Mouse (Mus musculus): ENCODE results near the gene Cit.
"Not testable (repeated sequence)": the region's sequence is repeated elsewhere in the genome, so short reads cannot be mapped to it uniquely, and the experiment has no call there.

Cit gene

DNA sequence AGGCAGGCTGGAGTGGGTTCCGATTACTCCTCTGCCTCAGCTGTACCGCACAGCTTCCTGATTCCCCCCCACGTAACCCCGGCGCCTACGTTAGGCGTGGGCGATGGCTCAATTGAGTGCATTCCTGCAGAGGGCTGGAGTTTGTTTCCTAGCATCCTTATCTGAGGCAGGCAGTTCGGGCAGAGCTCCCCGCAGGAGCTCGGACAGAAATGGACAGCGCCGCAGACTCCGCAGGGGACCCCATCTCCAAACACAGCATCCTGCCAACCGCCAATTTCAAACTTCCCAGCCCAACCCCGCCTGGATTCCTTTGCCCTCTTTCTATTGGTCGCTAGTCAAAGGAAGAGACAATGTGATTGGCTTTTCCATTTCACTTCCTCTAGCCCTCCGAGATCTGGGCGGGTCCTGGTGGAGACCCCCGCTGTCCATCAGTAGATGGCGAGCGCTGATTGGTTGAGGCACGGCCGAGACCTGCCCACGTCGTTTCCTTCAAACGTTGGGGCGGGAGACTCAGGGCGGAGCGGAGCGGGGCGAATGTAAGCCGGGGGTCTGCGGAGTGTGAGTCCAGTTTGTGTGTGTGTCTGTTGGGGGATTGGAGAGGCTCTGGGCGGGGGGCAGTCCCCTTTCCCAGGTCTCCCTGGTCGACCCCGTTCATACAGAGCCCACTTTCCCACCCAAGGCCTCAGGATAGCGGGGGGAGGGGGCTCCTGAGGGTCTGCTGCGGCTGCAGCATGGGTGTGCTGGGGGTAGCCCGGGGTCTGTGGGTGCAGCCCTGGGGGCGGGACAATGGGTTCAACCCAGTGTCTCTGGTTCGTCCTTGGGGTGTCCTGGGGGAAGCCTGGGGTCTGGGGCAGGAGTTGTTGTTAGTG lies at the start of gene Cit:
Gene Cit (plus strand): TSS at position 513 of the 869 bp plus-strand sequence.
- peak; percentile 85 for DNase-seq (ENCODE audit: low read depth, low spot score)

DNA sequence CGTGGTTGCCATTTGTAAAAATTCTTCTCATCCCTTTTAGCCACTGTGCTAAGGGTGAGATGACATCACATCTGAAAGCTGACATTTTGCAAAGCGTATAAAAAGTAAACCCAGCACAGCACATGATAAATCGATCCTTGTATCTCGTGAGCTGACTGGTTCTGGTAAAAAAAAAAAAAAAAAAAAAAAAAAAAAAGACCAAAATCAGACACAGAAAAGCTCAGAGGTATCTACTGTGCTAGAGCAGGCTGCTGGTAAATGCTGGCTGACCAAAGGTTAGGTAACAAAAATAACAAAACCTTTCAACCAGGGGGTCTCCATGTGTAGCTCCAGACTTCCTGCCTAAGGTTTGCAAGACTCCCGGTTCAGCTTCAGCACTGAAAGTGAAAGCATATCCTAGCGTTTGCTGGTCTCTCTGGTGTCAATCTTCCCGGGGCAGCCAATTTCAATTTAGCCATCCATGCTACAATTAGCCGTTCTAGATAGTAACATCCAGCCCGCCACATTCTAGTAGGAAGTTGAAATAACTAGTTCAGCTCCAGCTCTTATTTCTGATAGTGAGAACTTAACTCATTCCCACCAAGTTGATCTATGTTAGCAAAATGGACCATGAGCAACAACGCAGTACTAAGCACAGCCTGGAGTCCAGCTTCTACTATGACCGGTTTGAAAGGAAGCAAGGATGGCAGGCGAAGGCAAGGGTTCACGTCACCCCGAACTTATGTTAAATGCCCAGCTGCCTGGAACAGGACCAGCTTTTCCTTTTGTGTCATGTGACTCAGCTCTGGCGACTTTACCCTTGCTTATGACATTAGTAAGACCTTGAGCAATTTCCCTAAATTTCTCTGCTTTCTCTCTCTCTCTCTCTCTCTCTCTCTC lies 45.8 kb upstream of the Cit start:
- no peak for DNase-seq (ENCODE audit: low read depth, low spot score)

DNA sequence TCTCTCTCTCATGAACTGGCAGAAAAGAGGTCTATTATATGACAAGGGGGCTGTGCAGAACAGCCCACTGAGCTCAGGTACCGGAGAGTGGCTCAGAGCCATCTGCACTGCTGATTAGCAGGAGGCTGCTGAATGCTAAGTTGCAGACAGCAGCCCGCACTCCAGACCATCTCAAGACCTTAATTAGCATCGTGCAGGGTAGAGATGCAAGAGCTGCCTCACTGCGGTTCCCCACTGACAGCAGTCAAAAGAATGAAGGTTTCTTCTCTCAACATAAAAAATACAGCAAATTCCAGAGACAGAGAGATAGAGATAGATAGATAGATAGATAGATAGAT lies 45.2 kb upstream of the Cit start:
- DNase-seq (ENCODE audit: low read depth, low spot score): no peak

DNA sequence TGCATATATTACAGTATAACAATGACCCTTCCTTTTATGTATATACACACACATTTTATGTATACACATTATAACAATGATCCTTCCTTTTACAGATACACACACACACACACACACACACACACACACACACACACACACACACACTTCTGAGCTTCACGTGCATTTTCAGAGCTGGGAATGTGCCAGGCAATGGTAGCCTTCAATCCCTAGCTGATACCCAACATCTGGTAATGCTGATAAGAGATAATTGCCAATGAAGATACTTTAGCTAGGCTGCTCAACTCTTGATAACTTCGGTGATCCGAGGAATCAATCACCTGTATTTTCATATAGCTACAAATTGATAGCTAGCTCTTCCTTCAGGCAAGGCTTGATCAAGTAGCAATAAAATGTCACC lies 32.8 kb upstream of the Cit start:
- no peak for DNase-seq (ENCODE audit: low read depth, low spot score)

DNA sequence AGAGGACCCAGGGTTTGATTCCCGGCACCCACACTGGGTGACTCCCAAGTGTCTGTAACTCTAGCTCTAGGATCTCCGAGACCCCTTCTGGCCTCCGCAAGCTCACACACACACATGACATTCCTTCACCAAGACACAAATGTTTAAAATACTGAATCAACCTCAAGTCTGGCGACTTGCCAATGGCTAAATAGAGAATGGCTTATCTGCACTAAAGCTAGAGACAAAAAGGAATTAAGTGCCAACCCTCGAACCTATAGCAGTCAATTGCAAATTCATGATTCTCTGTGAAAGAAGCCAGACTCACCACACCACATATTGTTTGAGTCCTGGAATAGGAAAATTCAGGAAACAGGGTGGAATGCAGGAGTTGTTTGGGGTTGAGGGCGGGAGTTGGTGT lies 28.1 kb upstream of the Cit start:
- DNase-seq (ENCODE audit: low read depth, low spot score): no peak

DNA sequence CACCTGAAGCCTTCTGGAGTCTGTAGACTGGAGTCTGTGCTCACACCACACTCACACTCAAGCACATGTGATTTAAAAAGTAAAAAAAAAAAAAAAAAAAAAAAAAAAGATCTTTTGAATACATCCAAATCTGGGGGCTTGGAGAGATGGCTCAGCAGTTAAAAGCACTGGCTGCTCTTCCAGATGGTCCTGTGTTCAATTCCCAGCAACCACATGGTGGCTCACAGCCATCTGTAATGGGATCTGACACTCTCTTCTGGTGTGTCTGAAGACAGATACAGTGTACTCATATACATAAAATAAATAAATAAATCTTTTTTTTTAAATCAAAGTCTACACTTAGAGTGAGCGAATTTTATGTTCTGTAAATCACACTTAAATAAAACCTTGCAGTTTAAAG lies 27.4 kb upstream of the Cit start:
- not testable (repeated sequence) for DNase-seq (ENCODE audit: low read depth, low spot score)

DNA sequence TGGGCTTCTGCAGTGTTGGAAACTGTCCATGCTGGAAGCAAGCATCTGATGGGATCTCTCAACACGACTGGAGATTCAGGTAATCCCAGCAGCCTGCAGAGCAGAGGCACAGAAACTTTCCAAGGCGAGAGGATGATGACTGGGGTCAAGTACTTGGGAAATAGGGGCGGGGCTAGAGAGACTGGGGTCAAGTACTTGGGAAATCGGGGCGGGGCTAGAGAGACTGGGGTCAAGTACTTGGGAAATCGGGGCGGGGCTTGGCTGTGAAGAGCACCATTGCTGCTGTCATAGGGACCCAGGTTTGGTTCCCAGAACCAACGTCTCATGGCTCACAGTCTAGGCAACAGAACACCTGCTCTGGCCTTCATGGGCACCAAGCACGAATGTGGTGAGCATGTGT lies 25.1 kb upstream of the Cit start:
- no peak for DNase-seq (ENCODE audit: low read depth, low spot score)

DNA sequence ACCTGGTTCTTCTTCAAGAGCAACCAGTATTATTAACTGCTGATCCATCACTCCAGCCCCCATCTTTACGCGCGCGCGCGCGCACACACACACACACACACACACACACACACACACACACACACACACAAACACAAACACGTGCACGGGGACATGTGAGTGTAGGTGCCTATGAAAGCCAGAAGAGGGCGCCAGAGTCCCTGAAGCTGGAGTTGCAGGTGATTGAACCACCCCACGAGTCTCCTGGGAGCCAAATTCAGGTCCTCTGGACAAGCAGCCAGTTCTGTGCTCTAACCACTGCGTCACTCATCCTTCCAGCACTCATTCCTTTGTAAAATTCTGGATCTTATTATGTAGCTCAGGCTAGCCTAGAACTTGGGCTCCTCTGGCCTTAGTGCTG lies 23.9 kb upstream of the Cit start:
- DNase-seq (ENCODE audit: low read depth, low spot score): no peak

DNA sequence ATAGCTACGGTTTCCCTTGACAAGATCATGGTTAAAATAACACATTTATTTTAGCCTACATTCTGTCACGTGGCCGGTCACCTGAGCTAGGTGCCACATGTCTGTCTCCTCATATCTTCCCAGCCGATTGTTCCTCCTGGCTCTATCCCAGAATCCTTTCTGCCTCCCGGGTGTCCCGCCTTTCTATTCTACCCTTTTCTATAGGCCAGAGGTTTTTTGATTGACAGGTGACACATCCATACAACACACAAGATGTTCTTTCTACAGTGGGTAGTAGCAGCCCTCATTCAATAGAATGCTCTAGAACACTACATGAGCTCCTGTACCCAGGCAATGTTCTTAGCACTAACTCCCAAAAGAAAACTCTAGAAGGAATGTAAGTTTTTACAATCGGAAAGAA lies 23.2 kb upstream of the Cit start:
- DNase-seq (ENCODE audit: low read depth, low spot score): no peak

DNA sequence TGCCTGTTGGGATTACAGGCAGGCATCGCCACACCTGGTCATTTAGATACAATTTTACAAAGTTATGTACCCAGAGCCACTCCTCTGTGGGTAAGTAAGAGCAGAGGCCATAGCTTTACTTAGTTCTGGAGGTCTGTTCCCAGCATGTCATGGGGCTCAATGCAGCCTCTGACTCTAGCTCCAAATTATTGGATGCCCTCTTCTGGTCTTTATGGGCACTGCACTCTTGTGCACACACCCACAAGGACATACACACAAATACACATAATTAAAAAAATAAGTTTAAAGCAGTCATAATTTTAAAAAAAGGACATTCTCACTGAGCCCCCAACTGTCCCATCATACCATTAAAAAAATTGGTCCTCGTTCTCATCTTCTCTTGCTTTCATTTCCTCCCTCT lies 12.3 kb upstream of the Cit start:
- no peak for DNase-seq (ENCODE audit: low read depth, low spot score)

DNA sequence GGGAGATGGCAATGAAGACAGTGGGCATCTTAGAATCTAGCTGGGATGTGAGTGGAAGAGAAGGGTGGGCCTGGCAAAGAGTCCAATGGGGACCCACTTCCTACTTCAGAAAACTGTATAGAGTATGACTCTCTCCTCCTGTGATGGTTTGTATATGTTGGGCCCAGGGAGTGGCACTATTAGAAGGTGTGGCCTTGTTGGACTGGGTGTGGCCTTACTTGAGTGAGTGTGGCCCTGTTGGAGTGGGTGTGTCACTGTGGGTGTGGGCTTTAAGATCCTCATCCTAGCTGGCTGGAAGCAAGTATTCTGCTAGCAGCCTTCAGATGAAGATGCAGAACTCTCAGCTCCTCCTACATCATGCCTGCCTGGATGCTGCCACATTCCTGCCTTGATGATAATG lies 11.3 kb upstream of the Cit start:
- not testable (repeated sequence) for DNase-seq (ENCODE audit: low read depth, low spot score)

DNA sequence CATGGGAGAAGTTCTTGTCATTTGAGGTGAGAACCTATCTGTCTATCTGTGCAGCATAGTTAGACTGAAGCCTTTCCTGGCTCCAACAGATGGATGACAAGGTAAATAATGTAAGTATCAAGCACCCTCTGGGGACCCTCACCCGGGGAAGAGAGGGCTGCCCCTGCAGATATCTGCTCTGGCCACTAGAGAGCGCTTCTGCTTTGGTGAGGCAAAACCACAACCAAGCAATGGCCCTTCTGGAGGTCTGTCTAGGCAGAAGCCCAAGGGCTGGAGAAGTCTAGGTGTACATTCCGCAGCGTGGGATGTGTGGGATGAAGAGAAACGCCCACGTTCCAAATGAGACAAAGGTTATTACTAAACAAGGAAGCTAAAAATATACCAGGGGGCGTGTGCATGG lies 9.8 kb upstream of the Cit start:
- DNase-seq (ENCODE audit: low read depth, low spot score): no peak

DNA sequence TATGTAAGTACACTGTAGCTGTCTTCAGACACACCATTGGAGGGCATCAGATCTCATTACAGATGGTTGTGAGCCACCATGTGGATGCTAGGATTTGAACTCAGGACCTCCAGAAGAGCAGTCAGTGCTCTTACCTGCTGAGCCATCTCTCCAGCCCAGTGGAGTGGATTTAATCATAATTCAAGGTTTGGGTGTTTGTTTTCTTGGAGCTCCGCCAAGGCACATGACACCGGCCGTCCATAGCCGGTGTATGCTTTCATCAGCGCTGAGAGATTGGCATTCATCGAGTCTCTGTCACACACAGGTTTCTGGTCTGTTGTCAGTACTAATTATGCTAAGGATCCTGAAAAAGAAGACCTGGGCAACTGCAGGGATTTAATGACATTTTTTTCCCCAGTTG lies 7.0 kb upstream of the Cit start:
- no peak for DNase-seq (ENCODE audit: low read depth, low spot score)

DNA sequence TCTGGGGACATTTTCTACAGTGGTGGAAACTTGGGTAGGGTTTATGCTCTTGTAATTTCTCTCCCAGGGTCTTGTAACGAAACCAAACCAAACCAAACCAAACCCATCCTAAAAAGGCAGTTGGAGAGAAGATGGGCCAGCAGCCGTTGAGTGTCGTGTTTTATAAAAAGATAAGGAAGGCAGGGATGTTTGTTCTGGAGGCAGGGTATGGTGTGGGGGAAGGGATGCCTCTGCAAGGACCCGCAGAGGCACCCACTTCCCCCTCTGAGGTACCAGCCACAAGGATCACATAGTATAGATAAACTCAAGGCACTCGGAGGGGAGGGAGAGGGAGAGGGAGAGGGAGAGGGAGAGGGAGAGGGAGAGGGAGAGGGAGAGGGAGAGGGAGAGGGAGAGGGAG lies 4.6 kb upstream of the Cit start:
- no peak for DNase-seq (ENCODE audit: low read depth, low spot score)

DNA sequence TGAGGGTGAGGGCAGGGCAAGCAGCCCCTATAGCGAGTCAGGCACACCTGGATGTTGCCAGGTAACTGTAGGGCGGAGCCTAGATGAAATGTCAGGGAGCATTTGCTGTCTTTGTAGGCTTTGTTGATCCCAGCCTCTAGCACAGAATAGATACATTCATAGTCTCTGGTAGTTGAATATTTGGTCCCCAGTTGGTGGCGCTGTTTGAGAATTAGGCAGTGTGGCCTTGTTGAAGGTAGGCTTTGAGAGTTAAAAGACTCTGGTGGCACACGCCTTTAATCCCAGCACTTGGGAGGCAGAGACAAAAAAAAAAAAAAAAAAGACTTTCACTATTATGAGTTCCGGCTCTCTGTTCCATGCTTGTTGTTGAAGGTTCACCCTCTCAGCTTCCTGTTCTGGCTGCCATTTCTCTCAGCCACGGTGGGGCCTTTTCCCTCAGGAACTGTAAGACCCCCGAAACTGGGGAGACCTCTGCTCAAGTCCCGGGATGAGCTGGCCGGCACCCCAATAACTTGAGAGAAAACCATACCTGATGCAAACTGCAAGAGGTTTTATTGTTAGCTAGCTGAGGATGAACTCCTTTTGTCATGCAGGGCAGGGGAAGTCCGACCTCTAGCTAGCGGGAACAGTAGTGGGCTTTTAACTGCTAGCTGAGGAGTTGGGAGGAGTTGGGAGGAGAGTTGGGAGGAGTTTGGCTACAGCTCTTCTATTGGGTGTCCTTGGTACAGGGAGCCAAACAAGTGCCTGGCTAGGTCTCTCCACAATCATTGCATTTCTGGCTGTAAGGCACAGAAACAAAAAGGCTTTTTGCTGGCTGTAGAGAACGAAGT lies 3.9 kb upstream of the Cit start:
- DNase-seq (ENCODE audit: low read depth, low spot score): no peak

DNA sequence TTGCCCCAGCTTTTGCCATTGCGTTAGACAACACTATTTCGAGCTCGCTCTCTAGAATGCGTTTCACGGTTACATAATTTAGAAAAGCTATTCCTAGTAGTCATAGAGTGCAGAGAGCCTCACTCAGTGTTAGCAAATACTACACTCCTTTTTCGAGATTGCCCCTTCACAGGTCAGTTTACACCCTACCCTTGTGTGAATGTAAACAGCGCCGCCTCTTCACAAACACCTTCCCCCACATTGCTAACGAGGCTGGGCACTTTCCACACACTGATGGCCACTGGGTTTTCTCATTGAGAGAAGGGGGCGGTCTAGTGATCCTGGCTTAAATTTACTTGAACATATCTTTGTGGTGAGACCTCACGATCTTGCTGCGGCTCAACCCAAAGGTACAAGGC lies 711 bp upstream of the Cit start:
- no peak for DNase-seq (ENCODE audit: low read depth, low spot score)

DNA sequence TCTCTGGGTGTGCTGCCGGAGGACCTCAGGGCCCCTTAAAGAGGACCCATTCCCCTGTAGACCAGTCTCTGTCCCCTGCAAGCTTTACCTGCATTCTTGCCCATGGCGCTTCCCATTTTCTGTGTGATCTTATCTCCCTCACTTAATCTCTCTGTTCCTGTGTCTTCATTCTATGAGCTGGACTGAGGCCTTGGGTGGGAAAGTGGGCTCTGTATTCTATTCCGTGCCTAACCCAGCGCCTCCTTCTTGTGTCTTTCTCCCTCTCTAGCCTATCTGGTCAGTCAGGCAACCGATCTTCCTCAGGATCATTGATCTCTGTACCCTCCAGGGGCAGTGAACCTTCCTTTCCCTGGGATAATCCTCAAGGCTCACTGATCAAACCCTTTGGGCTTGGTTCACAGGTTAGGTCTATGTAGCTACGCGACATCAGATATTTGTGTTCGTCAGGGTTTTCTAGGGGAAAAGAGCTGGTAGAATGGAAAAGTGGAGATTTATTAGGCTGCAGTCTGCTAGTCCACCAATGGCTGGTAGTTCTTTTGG lies 627 bp downstream of the Cit start:
- no peak for DNase-seq (ENCODE audit: low read depth, low spot score)

DNA sequence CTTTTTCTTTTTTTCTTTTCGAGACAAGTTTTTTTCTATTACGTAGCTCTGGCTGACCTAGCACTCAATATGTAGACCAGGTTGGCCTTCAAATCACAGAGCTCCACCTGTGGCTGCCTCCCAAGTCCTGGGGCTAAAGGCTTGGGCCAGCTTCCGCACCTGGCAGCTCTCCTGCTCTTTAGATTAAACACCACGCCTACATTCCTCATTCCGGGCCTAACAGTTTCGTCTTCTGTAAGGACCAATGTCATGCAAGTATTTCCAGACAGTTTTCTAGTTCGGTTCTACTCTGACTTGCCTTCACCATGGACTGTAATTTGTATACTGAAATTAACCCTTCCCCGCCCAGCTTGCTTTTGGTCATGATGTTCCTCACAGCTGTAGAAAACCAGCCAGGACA lies 2.1 kb downstream of the Cit start:
- no peak for DNase-seq (ENCODE audit: low read depth, low spot score)

DNA sequence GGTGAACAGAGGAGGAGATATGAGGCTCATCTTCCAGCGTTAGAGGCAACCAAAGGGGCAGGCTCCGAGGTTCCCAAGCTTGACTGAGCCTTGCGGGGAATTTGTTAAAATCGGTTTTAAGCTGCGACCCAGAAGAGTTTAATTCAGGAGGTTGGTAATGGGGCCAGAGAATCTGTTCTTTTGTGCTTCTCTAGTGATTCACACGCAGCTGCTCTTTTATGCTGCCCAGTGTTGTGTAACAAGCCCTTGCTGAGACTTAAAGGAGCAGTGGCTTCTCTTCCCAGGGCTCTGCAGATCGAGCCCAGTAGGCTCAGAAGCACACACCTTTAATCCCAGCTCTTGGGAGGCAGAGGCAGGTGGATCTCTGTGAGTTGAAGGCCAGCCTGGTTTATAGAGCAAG lies 3.4 kb downstream of the Cit start:
- DNase-seq (ENCODE audit: low read depth, low spot score): peak; percentile 34

DNA sequence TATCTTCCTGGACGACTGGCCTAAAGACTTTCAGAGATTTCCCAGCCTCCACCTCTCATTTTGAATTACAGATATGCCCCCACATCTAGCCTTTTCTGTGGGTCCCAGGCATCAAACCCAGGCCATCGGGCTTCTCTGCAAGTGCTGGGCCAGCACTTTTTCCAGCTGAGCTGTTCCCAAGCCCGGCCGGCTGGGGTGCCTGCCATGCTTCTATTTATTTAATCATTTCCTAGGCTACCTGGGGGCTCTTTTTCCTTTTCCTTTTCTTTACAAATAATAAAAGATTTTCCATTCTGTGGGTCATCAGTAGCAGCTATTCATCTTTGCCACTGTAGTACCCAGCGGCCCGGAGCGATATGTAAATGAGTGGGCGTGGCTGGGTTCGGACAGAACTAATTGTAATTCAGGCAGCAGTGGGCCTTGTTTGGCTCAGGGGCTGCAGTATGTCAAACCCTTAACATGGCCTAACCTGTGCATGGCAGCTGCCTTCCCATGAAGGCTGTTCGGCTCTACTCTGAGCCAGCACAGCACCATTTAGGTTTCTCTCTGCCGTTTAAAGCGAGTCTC lies 4.3 kb downstream of the Cit start:
- no peak for DNase-seq (ENCODE audit: low read depth, low spot score)

DNA sequence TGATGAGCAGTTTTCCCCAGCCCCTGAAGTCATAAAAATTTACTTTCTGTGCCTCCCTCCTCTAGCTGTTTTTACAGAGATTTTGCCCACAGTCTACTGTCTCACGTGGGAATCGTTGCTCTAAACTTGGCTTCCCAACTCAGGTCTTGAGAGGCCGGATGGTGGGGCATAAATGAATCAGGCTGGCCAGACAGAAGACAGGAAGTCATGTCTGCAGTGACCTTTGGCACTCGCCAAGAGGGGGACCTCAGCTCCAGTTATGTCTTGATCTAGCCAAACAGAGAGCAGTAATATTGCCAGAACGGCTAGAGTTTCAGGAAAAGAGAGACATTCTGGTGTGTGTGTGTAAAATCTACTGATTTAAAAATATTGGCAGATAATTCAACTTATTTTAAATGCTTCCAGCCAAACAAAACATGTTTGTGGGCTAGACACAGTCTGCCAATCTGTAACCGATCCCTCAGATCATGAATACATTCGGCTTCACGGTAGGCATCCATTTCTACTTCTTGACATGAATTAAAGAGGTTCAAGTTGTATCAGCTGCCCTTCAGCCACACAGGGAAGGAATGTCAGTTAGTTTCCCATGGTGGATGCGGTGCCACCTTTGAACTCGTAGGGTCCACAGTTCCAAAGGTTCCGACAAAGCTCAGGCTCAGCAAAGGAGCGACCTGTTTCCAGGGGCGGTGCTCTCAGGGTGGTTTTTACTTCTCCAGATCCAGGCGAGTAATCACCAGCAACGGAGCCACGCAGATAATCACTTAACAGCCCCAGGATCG lies 5.4 kb downstream of the Cit start:
- DNase-seq (ENCODE audit: low read depth, low spot score): peak; percentile 16
